Mouse (Mus musculus): Measurements from ENCODE around the gene Prkci. TPM values are rescaled to one million over a fixed set of nuclear protein-coding genes. Genes with fewer than 3 reads are reported as not detected.

The Prkci gene
- total RNA-seq, 2 experiments from 2014 or later = 2.6 to 5.1 TPM

DNA sequence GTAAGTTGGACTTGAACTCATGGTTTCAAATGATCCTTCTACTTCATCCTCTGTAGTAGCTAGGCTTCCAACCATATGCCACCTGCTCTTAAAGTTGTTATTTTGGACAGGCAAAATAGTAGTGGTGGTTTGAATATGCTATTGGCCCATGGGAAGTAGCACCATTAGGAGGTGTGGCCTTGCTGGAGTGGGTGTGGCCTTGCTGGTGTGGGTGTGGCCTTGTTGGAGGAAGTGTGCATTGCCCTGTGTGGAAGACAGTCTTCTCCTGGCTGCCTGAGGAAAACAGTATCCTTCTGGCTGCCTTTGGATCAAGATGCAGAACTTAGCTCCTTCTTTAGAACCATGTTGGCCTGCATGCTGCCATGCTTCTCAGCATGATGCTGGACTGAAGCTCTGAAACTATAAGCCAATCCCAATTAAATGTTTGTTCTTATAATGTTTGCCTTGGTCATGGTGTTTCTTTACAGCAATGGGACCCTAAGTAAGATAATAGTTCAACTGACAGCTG, 2.4 kb upstream of the Prkci start:
- no peak for DNase-seq (ENCODE audit: low spot score)

DNA sequence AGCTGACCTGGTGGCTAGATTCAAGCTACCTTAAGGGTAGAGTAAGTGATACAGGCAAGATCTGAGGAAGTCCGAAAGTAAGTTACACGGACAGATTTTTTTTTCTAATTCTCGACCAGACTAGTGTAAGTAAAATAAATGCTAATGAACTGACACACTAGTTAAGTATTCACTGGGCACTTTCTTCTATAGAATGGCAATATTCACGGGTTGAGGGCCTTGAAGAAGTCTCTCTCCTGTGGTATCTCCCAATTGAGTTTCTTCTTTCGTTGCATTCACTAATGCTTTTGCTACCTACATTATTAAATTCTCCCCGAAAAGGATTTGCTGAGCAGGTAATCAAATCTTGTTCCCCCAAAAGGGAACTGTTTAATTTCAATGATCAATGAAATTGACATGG, 688 bp upstream of the Prkci start:
- DNase-seq (ENCODE audit: low spot score) = no peak

DNA sequence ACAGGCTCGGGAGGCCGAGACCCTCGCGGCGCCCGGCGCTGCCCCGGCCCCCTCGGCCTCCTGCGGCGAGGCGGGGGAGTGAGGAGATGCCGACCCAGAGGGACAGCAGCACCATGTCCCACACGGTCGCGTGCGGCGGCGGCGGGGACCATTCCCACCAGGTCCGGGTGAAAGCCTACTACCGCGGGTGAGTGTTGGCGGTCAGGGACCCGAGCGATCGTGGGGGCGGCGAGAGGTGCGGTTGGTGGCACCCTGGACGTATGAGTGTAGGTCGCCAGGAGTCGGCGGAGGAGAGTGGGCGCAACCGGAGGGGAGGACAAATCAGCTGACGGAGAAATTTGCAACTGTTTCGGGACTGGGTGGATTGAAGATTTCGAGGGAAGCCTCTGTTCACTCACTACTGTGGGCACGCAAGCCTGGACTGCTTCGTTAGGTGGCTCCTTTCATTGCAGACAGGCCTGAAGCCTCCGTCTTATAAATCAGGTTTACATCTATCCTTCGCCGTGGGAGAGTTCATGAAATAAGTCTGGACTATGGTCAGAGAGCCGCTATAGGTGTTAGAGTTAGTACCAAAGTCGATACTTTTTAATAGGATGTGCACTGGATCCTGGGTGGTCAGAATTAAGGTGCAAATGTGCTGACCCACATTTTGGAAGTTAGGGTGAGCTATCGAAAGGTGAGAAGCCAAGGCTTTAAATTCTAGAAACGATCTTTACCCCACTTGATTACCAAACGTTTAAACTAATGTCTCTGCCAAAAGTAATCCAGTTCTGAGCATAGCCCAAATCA, 546 bp downstream of the Prkci start:
- DNase-seq (ENCODE audit: low spot score) = no peak

DNA sequence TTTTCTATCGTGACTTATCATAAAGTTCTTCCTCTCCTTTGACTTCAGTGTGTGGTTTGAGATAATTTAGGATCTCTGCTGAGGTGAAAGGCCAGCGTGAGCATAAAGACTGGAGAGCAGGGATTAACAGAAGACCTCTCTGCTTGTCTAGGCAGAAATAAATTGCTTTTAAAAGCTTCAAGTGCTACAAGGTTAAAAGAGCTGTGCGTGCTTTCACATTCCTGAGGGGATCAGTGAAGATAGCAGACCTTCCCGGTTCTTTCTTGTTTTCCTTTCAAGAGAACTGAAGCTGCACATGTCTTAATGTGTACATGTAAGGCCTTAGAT, 1.1 kb downstream of the Prkci start:
- no peak for DNase-seq (ENCODE audit: low spot score)

DNA sequence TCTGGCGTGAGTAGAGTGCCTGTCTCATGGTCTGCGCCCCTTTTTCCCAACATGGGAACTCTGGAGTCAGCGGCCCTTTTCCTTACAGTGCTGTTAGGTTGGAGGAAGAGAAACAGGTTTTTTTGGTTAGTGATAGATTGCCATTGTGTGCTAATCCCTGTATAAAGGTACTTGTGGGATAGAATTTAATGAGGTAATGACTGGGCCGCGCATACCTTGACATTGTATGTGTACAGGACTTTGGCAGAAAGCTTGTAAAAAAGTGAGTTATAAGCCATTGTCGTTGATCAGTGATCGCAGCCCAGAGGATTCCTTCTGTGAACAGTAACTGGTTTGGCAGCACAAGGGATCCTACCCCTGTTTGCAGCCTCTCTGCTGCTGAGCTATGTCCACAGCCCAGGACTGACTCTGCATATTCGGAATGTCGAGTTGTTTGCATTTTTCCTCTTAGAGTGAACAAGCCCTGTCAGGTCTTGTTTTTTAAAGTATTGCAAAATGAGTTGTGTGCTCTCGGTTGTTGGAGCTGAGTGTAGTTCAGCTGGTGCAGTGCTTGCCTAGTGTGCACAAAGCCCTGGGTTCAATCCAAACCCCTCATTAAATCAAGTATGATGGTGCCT, 4.0 kb downstream of the Prkci start:
- DNase-seq (ENCODE audit: low spot score) = no peak

DNA sequence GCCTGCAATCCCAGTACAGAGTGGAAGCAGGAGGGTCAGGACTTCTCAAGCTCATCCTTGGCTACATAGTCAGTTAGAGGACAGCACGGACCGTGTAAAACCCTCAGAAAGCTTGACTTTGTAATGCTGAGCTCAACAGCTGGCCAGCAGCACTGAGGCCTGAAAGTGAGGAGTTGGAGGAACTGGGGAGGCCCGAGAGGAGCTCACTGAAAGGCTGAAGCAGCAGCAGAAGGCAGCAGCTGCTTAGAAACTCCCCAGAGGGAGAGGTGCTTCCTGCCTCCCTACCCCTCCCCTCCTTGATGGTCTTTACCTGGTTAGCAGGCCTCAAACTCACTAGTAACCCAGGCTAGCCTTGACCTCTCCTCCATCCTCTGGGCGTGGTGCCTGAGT, 4.5 kb downstream of the Prkci start:
- DNase-seq (ENCODE audit: low spot score) = peak; percentile 8

DNA sequence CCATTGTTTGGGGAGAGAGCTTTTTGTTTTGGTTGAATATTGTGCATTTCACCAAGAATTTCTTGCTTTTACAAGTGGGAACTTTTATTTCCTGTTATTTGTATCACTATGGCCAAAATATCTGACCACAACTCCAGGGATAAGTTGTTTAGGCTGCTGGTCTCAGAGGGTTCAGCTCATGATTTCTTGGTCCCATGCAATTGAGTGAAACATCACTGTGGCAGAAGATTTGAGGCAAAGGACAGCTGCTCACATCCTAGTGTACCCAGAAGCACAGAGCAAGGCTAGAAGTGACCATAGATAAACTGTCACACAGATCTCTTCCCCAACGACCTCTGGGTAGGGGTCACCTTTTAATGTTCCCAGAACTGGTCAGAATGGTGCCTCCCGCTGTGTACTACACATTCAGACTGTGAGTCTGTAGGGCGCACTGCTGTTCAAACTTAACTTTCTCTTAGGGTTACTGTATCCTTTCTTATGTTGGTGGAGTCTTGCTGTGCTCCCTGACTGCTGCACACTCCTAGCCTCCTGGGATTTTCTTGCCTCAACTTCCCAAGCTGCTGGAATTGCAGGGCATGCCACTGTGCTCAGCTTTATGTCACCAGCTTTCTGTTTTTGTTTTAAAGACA, 5.6 kb downstream of the Prkci start:
- no peak for DNase-seq (ENCODE audit: low spot score)

DNA sequence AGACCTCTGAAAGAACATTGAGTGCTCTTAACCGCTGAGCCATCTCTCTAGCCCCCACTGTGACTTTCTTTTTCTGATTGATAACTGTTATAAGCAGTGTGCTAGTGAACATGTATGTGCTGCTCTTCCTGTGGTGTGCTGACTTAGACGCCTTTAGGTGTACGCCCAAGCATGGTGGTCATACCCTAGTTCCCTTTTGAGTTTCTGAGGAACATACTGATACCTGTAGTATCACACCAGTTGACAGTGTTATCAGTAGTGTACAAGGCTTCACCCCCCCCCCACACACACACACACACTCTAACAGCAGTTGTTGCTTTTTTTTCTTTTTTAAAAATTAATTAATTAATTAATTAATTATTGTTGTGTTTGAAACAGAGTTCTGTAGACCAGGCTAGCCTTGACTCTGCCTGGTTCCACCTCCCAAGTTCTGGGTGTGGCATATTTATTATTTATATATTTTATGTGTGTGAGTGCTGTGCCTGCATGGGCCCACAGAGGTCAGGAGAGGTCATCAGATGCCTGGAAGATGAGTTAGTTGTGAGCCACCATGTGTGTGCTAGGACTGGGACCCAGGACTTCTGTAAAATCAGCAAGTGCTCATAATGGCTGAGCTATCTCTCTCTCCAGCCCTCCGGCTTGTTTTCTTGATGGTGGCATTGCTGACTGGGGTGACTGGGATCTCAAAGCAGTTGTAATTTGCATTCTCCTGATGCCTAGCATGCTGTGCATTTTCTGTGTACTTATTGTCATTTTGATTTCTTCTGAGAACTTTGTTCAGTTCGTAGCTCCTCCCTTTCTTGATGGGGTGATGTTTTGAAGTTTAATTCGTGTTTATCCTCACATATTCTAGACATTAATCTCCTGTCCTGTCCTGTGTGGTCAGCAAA, 9.0 kb downstream of the Prkci start:
- no peak for DNase-seq (ENCODE audit: low spot score)

DNA sequence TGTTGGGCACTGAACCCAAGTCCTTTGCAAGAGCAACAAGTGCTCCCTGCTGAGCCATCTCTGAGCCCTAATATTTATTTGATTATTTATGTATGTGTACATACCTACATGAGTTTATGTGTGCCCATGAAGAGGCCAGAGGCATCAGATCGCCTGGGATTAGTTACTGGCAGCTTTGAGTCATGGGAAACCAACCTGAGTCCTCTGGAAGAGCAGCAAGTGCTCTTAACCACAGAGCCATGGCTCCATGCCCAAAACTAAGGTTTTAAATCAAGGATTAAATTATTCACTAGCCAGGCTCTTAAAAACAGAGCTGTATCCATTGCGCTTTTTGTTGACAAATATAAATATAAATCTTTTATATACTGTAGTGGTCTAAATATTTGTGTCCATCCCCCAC, 18.8 kb downstream of the Prkci start:
- no peak for DNase-seq (ENCODE audit: low spot score)

DNA sequence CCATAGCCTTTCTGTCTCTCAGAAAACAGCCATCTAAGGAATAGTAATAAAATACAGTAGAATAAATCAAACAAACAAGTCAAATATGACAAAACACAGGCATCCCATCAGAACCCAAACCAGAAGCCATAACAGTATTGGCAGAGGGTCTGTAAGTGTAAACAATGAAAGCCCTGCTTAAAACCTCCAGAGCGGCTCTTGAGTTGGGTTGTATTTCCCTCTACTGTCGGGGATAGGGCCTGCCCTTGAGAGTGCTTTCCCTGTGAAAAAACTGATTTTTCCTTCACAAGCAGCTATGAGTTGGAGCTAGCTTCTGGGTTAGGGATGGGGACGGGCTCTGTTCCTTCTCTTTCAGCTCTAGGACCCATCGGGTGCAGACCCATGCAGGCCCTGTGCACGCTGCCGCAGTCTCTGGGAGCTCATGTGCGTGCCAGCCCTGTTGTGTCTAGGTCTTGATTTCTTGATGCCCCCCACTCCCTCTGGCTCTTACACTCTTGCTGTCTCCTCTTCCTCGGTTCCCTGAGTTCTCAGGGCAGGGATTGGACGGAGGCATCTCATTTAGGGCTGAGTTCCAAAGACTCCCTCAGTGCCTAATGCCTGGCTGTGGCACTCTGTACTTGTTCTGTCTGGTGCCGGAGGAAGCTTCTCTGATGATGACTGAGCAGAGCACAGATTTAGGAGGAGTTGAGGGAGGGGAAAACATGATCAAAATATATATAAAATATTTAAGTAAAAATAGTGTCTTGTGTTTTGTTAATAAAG, 20.3 kb downstream of the Prkci start:
- DNase-seq (ENCODE audit: low spot score) = no peak

DNA sequence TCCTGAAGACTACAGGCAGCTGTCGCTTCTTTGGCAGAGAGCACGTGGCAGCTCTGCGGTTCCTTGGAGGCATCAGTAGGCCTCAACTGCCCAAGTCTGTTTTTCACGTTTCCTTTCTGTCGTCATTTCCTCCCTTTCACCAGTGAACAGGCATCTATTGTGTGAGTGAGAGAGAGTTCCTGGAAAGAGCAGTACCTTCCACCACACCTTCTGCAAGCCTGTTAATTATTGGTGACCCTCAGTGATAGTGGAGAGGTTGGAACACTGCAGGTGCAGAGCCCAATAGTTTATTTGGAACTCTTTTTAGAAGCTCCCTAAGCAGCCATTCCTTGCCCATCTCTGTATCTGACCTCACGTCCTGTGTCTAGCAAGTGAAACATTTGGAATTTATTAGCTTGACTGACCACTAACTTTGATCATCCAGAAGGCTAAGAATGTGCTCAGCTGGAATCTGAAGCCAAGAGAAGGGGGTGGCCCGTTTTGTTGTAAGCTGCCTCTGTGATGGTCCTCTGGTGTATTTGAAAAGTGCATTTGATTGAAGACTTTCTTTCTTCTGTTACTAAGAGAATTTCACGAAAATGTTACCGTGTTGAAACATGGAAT, 21.1 kb downstream of the Prkci start:
- no peak for DNase-seq (ENCODE audit: low spot score)

DNA sequence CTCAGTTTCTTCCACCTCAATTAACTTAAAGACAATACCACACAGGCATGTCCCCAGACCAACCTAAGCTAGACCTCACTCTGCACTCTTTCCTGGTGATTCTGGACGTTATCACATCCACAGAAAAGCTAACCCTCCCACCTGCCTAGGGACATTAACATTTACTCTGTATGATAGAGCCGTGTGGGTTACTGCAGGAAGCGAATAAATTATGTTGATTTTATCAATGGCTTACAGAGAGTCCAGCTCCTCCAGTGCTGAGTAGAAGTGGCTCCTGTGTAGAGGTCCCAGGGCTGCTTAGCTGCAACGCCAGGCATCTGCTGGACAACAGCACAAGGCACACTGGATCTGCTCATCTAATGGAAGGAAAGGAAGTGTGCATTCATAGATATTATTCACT, 22.1 kb downstream of the Prkci start:
- DNase-seq (ENCODE audit: low spot score) = no peak

DNA sequence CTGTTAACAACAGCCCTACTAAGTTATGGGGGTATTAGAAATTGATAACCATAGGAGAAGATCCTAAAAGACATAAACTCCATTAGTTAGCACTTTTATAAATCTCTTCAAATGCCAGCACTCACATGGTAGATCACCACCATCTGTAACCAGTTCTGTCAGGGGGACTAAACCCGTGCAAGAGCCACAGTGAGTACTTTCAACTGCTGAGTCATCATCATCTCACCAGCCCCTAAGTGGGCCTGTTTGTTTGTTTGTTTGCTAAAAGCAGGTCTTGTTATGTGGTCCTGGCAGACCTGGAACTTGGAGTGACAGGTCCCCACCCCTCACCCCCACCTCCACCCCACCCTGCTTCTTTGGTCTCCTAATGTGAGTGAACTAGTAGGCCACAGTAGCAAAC, 23.7 kb downstream of the Prkci start:
- DNase-seq (ENCODE audit: low spot score) = no peak

DNA sequence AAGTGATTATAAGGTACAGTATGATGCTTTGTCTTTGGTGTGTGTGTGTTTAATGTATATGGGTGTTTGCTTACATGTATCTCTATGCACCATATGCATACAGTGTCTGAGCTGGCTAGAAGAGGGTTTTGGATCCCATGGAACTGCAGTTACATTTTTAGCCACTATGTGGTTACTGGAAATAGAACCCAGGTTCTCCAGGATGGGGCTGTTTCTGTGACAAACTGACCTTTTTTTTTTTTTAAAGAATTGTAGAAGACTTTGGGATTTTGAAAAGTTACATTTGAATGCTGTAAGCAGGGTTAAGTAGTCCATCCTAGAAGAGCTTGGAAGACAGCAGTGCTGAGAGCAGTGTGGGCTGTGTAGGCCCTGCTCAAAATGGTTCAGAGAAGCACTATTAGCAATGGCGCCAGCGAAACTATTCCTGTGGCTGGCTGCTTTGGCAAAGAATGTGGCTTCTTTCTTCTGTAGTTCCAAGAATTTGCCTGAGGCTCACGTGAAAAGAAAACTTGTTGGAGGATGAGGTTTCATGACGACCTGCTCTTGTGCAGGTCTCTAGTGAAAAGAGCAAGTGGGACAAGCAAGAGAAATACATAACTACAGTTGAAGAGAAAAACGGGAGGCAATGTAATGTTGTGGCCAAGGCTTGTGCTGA, 24.4 kb downstream of the Prkci start:
- no peak for DNase-seq (ENCODE audit: low spot score)

DNA sequence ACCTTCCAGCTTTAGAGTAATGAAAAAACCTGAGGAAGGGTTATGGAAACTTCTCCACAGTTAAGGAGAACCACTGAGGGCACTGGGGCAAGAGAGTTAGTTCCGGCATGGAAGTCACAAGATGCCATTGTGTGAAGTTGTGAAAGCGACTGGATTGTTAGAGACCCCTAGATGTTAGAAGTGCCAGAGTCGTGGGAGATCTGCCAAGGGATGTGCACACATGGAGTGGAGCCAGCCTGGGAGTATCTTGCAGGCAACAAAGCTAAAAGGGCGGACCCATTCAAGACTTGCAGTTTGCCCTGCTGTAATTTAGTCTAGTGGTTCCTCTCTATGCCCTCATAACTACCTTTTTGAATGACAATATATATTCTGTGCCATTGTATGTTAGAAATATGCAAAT, 25.1 kb downstream of the Prkci start:
- no peak for DNase-seq (ENCODE audit: low spot score)

DNA sequence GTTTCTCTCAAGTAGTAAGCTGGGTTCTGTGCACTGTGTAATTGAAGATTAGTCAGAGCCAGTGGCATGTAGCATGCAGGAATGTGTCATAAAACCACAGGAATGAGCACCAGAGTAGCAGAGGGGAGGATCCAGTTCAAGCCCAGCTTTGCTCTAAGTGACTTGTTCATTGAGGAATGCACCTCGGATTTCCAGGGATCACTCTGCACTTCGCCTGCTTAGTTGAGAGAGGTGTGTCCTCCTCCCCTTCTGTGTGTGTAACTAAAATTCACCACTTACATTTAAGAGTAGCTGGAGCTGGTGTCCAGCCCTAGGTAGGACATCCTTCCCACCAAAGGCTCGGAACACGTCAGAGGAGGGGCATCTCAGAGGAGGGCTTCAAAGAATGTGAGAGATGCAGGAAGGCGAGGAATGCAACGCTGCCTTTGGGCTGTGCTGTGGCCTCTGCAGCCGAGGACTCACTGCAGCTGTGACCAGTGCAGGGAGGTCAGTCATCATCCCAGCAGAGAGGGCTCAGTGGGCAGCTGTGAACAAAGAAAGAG, 27.4 kb downstream of the Prkci start:
- peak; percentile 13 for DNase-seq (ENCODE audit: low spot score)

DNA sequence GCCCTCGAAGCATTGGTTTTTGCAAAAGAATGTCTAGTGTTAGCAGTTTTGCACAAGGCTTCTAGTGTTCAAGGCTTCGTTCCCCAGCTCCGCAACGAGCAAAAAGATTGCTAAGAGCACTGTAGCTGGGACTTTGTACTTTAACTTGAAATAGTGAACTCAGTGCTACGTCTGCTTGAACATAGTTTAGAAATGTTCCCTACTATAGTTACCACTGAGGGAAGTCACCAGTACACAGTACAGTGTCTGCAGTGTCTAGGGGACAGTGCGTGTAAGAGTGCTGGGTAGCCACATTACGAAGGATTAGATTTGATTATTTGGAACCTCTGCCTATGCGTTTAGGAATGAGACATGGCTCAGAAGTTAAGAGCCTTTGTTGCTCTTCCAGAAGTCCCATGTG, 32.2 kb downstream of the Prkci start:
- no peak for DNase-seq (ENCODE audit: low spot score)

DNA sequence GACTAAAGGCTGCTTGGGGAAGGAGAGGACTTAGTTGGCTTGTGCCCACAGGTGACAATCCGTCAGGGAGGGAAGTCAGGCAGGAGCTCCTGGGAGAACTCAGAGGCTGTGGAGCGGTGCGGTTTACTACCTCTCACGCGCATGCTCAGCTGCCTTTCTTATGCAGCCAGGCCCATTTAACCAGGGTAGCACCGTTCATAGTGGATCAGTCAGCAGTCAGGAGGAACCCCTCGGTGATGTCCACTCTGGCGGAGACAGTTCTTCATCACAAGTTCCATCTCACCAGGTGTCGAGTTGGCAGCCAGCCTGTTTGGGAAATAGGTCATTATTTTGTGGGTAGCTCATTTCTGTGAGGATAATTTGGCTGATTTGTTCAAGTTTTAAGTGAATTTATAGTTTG, 36.1 kb downstream of the Prkci start:
- no peak for DNase-seq (ENCODE audit: low spot score)

DNA sequence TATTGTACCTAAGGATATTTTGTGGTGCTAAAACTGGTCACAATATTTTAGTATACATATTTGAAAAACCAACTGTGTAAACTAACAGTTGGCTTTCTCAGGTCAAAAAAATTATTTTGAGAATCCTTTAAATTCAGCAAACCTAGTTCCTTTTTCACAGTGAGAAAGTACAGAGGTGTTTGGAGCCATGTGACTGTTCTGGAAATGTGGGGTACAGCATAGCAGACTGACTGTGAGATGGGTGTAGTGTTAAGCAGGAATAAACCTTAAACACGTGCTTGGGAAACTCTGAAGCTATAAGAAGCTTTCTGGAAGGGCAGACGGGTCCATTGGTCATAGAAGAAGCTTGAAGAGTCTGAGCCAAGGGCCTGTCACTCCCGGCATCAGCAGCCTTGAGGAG, 38.1 kb downstream of the Prkci start:
- DNase-seq (ENCODE audit: low spot score) = no peak

DNA sequence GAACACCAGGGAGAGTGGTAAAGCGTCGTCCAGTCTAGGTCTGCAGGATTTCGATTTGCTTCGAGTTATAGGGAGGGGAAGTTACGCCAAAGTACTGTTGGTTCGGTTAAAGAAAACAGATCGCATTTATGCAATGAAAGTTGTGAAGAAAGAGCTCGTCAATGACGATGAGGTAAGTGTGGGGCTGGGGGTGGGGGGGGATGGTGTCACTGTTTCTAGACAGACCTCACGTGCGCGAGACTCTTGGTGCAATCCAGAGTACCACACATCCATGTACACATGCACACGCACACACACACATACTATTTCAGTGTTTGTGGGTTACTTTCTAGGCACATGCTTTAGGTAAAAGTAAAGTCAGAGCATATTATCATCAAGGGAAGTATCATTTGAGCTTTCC, 42.3 kb downstream of the Prkci start:
- DNase-seq (ENCODE audit: low spot score) = no peak

All from gastrocnemius, adult 18-20 months (tissue).